Mouse (Mus musculus): ENCODE results near the gene Ppcs. TPM values are rescaled to one million over a fixed set of nuclear protein-coding genes. Genes with fewer than 3 reads are reported as not detected.

Gene Ppcs
- 10 to 100 TPM in 1 of 2 experiments, 1 to 10 TPM in 1; 9.6 to 17.0 TPM for total RNA-seq (2021)

- intact Hi-C loops (cut with DNase I): loop anchor here (5.0 kb wide), 1 partner anchor 185 kb away; no protein-coding TSS in a partner anchor
Measured at GRCm38 (mm10) chr4:119422294-119422964, at the start of gene Ppcs, which contains the start of gene Zmynd12. Gene Ppcs, minus strand, starts transcription at chr4:119422420. Gene Zmynd12, plus strand, starts transcription at chr4:119422814.

GRCm38 (mm10) chr4:119467720-119468380 lies 45.6 kb upstream of the Ppcs start:
- intact Hi-C loops (cut with DNase I): no loop called here
- DNase-seq: peak in 1 of 2 experiments; percentile 5

More at GRCm38 (mm10) chr4:119422294-119422964, at the start of gene Ppcs, which contains the start of gene Zmynd12:
- DNase-seq: peak; percentile 91 to 93

- intact Hi-C loops (cut with DNase I): no loop called here
- no peak for DNase-seq
Measured at GRCm38 (mm10) chr4:119465841-119466240, 43.6 kb upstream of the Ppcs start.

- DNase-seq: peak; percentile 15 to 31
- intact Hi-C loops (cut with DNase I): no loop called here
Measured at GRCm38 (mm10) chr4:119463756-119464419, 41.7 kb upstream of the Ppcs start.

GRCm38 (mm10) chr4:119462858-119463755 lies 40.9 kb upstream of the Ppcs start:
- peak; percentile 83 to 86 for DNase-seq
- intact Hi-C loops (cut with DNase I): no loop called here

- no peak for DNase-seq
- intact Hi-C loops (cut with DNase I): no loop called here
Measured at GRCm38 (mm10) chr4:119462457-119462856, 40.2 kb upstream of the Ppcs start.

GRCm38 (mm10) chr4:119460728-119461141 lies 38.5 kb upstream of the Ppcs start:
- DNase-seq: peak; percentile 84 to 85
- intact Hi-C loops (cut with DNase I): no loop called here

GRCm38 (mm10) chr4:119460296-119460695 lies 38.1 kb upstream of the Ppcs start:
- DNase-seq: peak; percentile 44 to 60
- intact Hi-C loops (cut with DNase I): no loop called here

- no peak for DNase-seq
- intact Hi-C loops (cut with DNase I): no loop called here
Measured at GRCm38 (mm10) chr4:119453533-119453932, 31.3 kb upstream of the Ppcs start.

- intact Hi-C loops (cut with DNase I): no loop called here
- no peak for DNase-seq
Measured at GRCm38 (mm10) chr4:119453128-119453527, 30.9 kb upstream of the Ppcs start.

- intact Hi-C loops (cut with DNase I): no loop called here
- DNase-seq: no peak
Measured at GRCm38 (mm10) chr4:119450436-119450835, 28.2 kb upstream of the Ppcs start.

GRCm38 (mm10) chr4:119447786-119448185 lies 25.6 kb upstream of the Ppcs start:
- intact Hi-C loops (cut with DNase I): no loop called here
- no peak for DNase-seq

GRCm38 (mm10) chr4:119447261-119447660 lies 25.0 kb upstream of the Ppcs start:
- DNase-seq: no peak
- intact Hi-C loops (cut with DNase I): no loop called here

GRCm38 (mm10) chr4:119442539-119442938 lies 20.3 kb upstream of the Ppcs start:
- intact Hi-C loops (cut with DNase I): no loop called here
- no peak for DNase-seq

GRCm38 (mm10) chr4:119441836-119442235 lies 19.6 kb upstream of the Ppcs start:
- no peak for DNase-seq
- intact Hi-C loops (cut with DNase I): no loop called here

GRCm38 (mm10) chr4:119437936-119438335 lies 15.7 kb upstream of the Ppcs start:
- intact Hi-C loops (cut with DNase I): no loop called here
- no peak for DNase-seq

GRCm38 (mm10) chr4:119430678-119431077 lies 8.5 kb upstream of the Ppcs start:
- DNase-seq: peak; percentile 57 to 69
- intact Hi-C loops (cut with DNase I): loop anchor here (2.0 kb wide), 1 partner anchor 200 kb away; no protein-coding TSS in a partner anchor

GRCm38 (mm10) chr4:119427680-119428079 lies 5.5 kb upstream of the Ppcs start:
- DNase-seq: peak; percentile 21 to 37
- intact Hi-C loops (cut with DNase I): loop anchor here (5.0 kb wide), 1 partner anchor 110 kb away; the partner anchor contains the start of genes Foxj3 and Frg2f1

GRCm38 (mm10) chr4:119425601-119426000 lies 3.4 kb upstream of the Ppcs start:
- intact Hi-C loops (cut with DNase I): loop anchor here (5.0 kb wide), 1 partner anchor 112 kb away; the partner anchor contains the start of genes Foxj3 and Frg2f1
- DNase-seq: no peak

- DNase-seq: no peak
- intact Hi-C loops (cut with DNase I): loop anchor here (5.0 kb wide), 1 partner anchor 112 kb away; the partner anchor contains the start of genes Foxj3 and Frg2f1
Measured at GRCm38 (mm10) chr4:119425077-119425476, 2.9 kb upstream of the Ppcs start.

Data from heart, postnatal 10 days (tissue).